Mouse (Mus musculus): Measurements from ENCODE around the gene Zmynd10. TPM values are rescaled to one million over a fixed set of nuclear protein-coding genes. Genes with fewer than 3 reads are reported as not detected.

Gene Zmynd10
- polyA plus RNA-seq, 2 experiments from 2014 or later, result 0.83 to 3.2 TPM

- ATAC-seq, result no peak
These were observed 6.7 kb upstream of the Zmynd10 start for GRCm38 (mm10) chr9:107540420-107540819.

- ATAC-seq, result no peak
These were observed 6.1 kb upstream of the Zmynd10 start for GRCm38 (mm10) chr9:107541005-107541404.

- peak; percentile 88 for ATAC-seq
These were observed 5.4 kb upstream of the Zmynd10 start, which contains the start of the genes Cyb561d2 and Nprl2 for GRCm38 (mm10) chr9:107541474-107542351. Gene Cyb561d2, minus strand, starts transcription at chr9:107542193. Gene Nprl2, plus strand, starts transcription at chr9:107542226.

GRCm38 (mm10) chr9:107542352-107542686 is 4.8 kb upstream of the Zmynd10 start:
- ATAC-seq, result peak; percentile 2

- ATAC-seq, result no peak
These were observed 4.4 kb upstream of the Zmynd10 start for GRCm38 (mm10) chr9:107542721-107543120.

- ATAC-seq, result no peak
These were observed 3.8 kb upstream of the Zmynd10 start for GRCm38 (mm10) chr9:107543299-107543698.

- no peak for ATAC-seq
These were observed 2.9 kb upstream of the Zmynd10 start for GRCm38 (mm10) chr9:107544196-107544700.

- no peak for ATAC-seq
These were observed 2.4 kb upstream of the Zmynd10 start for GRCm38 (mm10) chr9:107544729-107545128.

GRCm38 (mm10) chr9:107545199-107545598 is 1.9 kb upstream of the Zmynd10 start:
- no peak for ATAC-seq

- no peak for ATAC-seq
These were observed 1.5 kb upstream of the Zmynd10 start for GRCm38 (mm10) chr9:107545602-107546001.

- no peak for ATAC-seq
These were observed 859 bp downstream of the Zmynd10 start for GRCm38 (mm10) chr9:107547957-107548356.

- ATAC-seq, result no peak
These were observed 1.7 kb downstream of the Zmynd10 start for GRCm38 (mm10) chr9:107548820-107549219.

- ATAC-seq, result no peak
These were observed 2.4 kb downstream of the Zmynd10 start for GRCm38 (mm10) chr9:107549297-107550074.

GRCm38 (mm10) chr9:107550491-107551116 is 3.5 kb downstream of the Zmynd10 start:
- no peak for ATAC-seq

- ATAC-seq, result peak; percentile 67
These were observed 4.2 kb downstream of the Zmynd10 start, which contains the start of gene Rassf1 for GRCm38 (mm10) chr9:107551117-107551889. Gene Rassf1, plus strand, starts transcription at chr9:107551555.

GRCm38 (mm10) chr9:107551890-107552355 is 4.8 kb downstream of the Zmynd10 start:
- ATAC-seq, result no peak

- ATAC-seq, result no peak
These were observed 5.7 kb downstream of the Zmynd10 start for GRCm38 (mm10) chr9:107552690-107553393.

GRCm38 (mm10) chr9:107553541-107554318 is 6.6 kb downstream of the Zmynd10 start:
- ATAC-seq, result no peak

GRCm38 (mm10) chr9:107554319-107554825 is 7.3 kb downstream of the Zmynd10 start:
- peak; percentile 68 for ATAC-seq

- no peak for ATAC-seq
These were observed 7.9 kb downstream of the Zmynd10 start for GRCm38 (mm10) chr9:107555031-107555457.

Data from activated CD4-positive, CD25-positive, alpha-beta regulatory T cell, adult 4 months (primary cell).